Mouse (Mus musculus) embryonic facial prominence, embryonic 15.5 days (tissue): ENCODE data around the gene Adgrg7. TPM values are rescaled to one million over a fixed set of nuclear protein-coding genes. Genes with fewer than 3 reads are reported as not detected.

Experiments
- ATAC-seq: fragments of 200-750 bp; cut with Nextera tagmentation; 2 replicates; pipeline ENCODE4 v1.8.0; 2017; ENCODE audit warnings: low read depth, moderate TSS enrichment; ENCODE audit not compliant: insufficient number of reproducible peaks, low FRiP score, low TSS enrichment
- H3K27ac ChIP-seq: fragments of 300-500 bp; sonication (generic); replicated peaks from 2 replicates; pipeline ENCODE4 v1.5.1; 2015; ENCODE audit warnings: mild to moderate bottlenecking, inconsistent platforms
- H3K27me3 ChIP-seq: fragments of 300-500 bp; sonication (generic); 2 replicates; pipeline ENCODE4 v1.6.1; 2015; ENCODE audit warnings: inconsistent platforms
- H3K36me3 ChIP-seq: fragments of 300-500 bp; sonication (generic); 2 replicates; pipeline ENCODE4 v1.6.1; 2015; ENCODE audit warnings: mild to moderate bottlenecking, inconsistent platforms
- H3K4me1 ChIP-seq: fragments of 300-500 bp; sonication (generic); 2 replicates; pipeline ENCODE4 v1.6.1; 2015; ENCODE audit warnings: inconsistent platforms
- H3K4me2 ChIP-seq: fragments of 300-500 bp; sonication (generic); replicated peaks from 2 replicates; pipeline ENCODE4 v1.6.1; 2015; ENCODE audit warnings: mild to moderate bottlenecking, inconsistent platforms
- H3K4me3 ChIP-seq: fragments of 300-500 bp; sonication (generic); replicated peaks from 2 replicates; pipeline ENCODE4 v1.5.1; 2015; ENCODE audit warnings: mild to moderate bottlenecking, inconsistent platforms
- H3K9ac ChIP-seq: fragments of 300-500 bp; sonication (generic); 2 replicates; pipeline ENCODE4 v1.6.1; 2015; ENCODE audit warnings: inconsistent platforms
- H3K9me3 ChIP-seq: fragments of 300-500 bp; sonication (generic); replicated peaks from 2 replicates; pipeline ENCODE4 v1.6.1; 2016; ENCODE audit warnings: inconsistent platforms
- whole genome bisulfite sequencing: fragments of 180-500 bp; shearing (Covaris S2); methylation state at CpG from one replicate; pipeline ENCODE4 v1.1.7; 2015; 5-methylcytosine and 5-hydroxymethylcytosine counted together
- polyA plus RNA-seq: library from polyadenylated mRNA; unstranded; fragments of >200 nt; fragmentation: Nextera tagmentation; extraction: Ambion mirVana; gene quantifications from 2 replicates; pipeline ENCODE4 v1.2.1, GENCODE M21; 2015

Adgrg7 gene
- polyA plus RNA-seq, 1 experiment from 2014 or later = not detected

DNA sequence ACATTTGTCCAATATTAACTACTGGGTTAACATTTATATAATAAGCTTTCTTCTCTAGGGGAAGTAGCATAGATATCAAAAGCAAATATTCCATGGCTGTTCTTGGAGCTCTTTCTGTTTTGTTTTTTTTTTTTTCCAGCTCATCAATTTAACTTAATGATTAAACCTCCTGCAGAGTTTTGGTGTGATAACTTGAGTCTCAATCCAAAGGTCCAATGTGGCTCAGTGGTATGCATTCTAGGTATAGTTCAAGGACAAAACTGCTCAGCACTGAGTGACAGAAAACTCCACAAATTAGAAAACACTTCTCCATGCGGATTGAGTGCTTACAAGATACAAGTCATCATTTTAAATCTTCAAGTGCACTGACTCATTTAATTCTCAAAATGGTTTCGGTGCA is 9.7 kb downstream of the Adgrg7 start:
- Histone ChIP-seq H3K4me2 (no peak overlapping the region), H3K9ac (no peak overlapping the region), H3K4me3 (no peak overlapping the region), H3K9me3 (no peaks in the 10 kb centered on the region), H3K4me1 (no peaks in the 10 kb centered on the region), H3K36me3 (no peaks in the 10 kb centered on the region), H3K27ac (no peak overlapping the region), H3K27me3 (no peaks in the 10 kb centered on the region)
- ATAC-seq = no peak
- 85% methylated on average over 2 of the region's 2 CpGs for WGBS

DNA sequence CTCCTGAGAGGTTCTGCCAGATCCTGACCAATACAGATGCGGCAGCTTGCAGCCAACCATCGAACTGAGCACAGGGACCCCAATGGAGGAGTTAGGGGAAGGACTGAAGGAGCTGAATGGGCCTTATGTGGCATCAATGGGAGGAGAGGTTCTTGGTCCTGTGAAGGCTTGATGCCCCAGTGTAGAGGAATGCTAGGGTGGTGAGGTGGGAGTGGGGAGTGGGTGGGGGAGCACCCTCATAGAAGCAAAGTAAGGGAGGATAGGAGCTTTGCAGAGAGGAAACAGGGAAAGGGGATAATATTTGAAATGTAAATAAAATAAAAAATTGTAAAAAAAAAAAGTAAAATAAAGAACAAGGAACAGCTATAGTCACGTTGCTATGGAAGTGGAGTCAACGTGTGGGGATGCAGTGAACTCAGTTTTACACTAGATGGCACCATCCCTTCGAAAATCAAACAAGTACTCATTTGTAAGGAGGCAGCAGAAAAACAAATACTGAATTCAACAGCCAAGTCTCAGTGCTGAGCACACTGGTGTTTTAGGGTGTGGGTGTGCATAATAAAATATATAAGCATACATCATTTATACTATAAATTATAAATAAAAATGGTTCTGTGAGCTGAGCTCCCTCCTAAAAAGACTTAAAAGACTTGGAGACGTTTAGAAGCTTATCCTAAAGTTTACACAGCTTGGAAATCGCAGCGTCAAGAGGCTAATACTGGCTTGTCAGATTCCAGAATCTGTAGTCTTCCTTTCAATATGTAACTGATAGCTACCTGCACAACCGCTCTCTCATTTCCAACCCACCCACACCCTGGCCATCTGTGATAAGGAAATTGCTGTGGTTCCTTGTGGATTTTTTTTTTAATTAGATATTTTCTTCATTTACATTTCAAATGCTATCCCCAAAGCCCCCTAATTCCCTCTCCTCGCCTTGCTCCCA is 24.2 kb downstream of the Adgrg7 start:
- Histone ChIP-seq H3K9ac (no peak overlapping the region), H3K36me3 (no peaks in the 10 kb centered on the region), H3K4me1 (no peaks in the 10 kb centered on the region), H3K27me3 (no peaks in the 10 kb centered on the region), H3K9me3 (no peaks in the 10 kb centered on the region), H3K4me3 (no peak overlapping the region), H3K4me2 (no peak overlapping the region), H3K27ac (no peak overlapping the region)
- no peak for ATAC-seq
- 49% methylated on average over 10 of the region's 10 CpGs for WGBS

DNA sequence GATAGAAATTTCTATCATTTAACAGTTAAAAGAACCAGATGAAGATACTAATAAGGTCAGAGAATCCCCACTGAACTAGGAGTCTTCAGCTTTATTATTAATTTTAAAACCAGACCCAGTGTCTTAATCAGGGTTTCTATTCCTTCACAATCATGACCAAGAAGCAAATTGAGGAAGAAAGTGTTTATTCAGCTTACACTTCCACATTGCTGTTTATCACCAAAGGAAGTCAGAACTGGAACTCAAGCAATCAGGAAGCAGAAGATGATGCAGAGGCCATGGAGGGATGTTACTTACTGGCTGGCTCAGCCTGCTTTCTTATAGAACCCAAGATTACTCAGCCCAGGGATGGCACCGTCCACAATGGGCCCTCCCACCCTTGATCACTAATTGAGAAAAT is 66.6 kb downstream of the Adgrg7 start:
- Histone ChIP-seq H3K4me3 (no peak overlapping the region), H3K9ac (no peak overlapping the region)

DNA sequence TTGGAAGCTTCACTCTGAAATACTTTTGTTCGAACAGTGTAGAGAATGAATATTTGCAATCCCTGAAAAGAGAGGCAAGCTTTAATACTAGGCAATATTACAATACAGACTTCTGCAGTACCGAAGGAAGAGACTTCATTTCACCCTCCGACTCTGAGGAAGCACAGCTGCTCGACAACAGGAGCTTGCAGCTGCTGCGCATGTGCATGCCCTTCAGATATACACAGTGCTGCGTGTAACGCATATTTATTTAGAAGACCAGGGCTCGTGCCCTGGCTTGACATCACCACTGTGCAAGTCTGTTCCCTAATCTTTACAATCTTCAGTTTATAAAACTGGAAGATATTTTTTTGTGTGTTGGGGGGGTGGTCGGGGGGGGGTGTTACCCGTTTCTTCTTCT is 70.7 kb downstream of the Adgrg7 start:
- Histone ChIP-seq H3K27me3 (no peaks in the 10 kb centered on the region), H3K27ac (no peak overlapping the region), H3K36me3 (no peaks in the 10 kb centered on the region), H3K4me1 (no peaks in the 10 kb centered on the region), H3K9me3 (no peaks in the 10 kb centered on the region), H3K4me3 (no peak overlapping the region), H3K4me2 (no peak overlapping the region), H3K9ac (no peak overlapping the region)
- 65% methylated on average over 10 of the region's 10 CpGs for WGBS
- ATAC-seq = no peak

More for the DNA sequence above, 66.6 kb downstream of the Adgrg7 start:
- 4% methylated on average over 1 of the region's 1 CpGs for WGBS
- Histone ChIP-seq H3K27me3 (no peaks in the 10 kb centered on the region), H3K4me2 (no peak overlapping the region), H3K4me1 (no peaks in the 10 kb centered on the region), H3K36me3 (no peaks in the 10 kb centered on the region), H3K27ac (no peak overlapping the region), H3K9me3 (no peaks in the 10 kb centered on the region)
- ATAC-seq = no peak

DNA sequence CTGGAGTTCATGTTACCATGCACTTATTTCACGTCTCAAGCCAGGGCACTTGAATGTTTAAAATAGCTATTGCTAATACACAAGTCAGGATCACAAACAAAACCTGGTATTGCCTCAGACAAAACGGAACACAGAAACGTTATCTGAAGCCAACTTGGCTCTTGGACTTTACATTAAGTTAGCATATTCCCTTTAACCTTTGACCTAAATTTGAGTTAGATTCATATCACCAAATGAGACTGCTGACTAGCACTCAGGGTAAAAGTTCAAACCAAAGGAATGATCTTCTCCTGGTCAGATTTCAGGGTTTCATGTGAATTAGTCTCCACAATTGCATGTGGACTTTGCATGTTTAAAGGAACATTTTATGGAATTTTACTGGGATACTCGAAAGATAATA is 73.3 kb downstream of the Adgrg7 start:
- H3K36me3 ChIP-seq = no peaks in the 10 kb centered on the region
- H3K4me3 ChIP-seq = no peak overlapping the region
- H3K9me3 ChIP-seq = no peaks in the 10 kb centered on the region
- no peak overlapping the region for H3K27ac ChIP-seq
- no peak overlapping the region for H3K4me2 ChIP-seq
- H3K9ac ChIP-seq = no peak overlapping the region
- 53% methylated on average over 4 of the region's 4 CpGs for WGBS
- peaks cover 4% of the 10 kb centered on the region; the same call in 1 of the 2 replicates for H3K4me1 ChIP-seq
- no peaks in the 10 kb centered on the region for H3K27me3 ChIP-seq
- ATAC-seq = no peak

DNA sequence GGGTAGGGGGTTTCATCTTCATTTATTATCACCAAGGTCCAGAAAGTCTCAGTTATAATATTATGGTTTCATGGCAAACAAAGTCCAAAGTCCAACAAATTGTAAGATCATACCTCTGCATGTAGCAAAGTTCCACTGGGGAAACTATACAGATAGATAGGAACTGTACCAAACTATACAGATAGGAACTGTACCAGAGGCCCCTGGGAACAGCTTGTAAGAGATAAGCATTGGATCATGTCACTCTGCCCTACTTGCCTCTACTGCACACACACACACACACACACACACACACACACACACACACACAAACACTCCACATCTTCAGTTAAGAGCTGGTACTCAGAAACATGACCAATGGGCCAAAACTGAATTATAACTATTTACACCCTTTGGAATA is 76.6 kb downstream of the Adgrg7 start:
- Histone ChIP-seq H3K4me1 (peaks cover 15% of the 10 kb centered on the region), H3K4me3 (no peak overlapping the region), H3K9ac (no peak overlapping the region), H3K27ac (no peak overlapping the region), H3K9me3 (no peaks in the 10 kb centered on the region), H3K36me3 (no peaks in the 10 kb centered on the region), H3K27me3 (no peaks in the 10 kb centered on the region), H3K4me2 (no peak overlapping the region)
- ATAC-seq = no peak

DNA sequence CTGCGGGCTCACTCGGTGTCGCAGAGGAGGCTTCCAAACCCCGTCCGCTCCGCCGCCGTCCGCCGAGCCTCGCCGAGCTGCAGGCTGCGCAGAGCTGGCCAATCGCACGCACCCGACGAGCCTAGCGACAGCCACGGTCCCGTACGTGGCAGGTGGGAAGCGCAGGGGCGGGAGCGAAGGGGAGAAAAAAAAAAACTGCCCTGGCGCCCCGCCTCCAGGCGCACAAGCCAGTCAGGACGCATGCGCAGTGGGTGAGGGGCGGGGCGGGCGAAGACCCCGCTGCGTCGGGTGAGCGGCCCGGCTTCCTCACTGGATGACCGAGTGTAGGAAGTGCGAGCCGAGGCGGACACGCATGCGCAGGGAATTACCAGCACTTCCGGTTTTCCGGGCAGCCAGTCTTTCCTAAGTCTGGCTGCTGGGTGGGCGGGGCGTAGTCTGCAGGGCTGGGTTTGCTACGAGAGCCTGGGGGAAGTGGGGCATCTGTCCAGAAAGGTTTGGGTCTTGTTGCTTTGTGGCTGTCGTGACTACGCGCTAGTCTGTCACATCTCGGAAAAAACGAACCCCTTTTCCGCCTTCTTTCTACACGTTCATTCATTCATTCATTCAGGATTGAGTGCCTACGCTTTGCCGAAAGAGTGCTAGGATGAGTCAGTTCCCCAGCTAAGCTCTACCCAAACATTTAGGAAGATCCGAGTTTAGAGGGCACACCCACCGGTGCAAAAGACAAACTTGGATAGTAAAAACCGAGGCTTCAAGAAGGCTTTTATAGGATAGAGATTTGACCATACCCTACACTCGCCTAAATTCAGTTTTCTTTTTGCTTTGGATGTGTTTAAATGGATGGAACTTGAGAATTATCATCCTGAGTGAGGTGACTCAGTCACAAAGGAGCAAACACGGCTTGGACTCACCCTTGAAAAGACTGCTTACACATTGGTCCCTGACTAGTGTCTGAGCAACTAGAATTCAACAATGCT is 78.1 kb downstream of the Adgrg7 start, which contains the start of gene Tfg:
Gene Tfg, minus strand, starts transcription at position 227 of the 977 bp plus-strand sequence.
- peak; percentile 95 for ATAC-seq
- no peaks in the 10 kb centered on the region for H3K9me3 ChIP-seq
- H3K27ac ChIP-seq = peak within 1 kb of the TSS; percentile 96
- WGBS = under 1% methylated on average over 59 of the region's 62 CpGs
- H3K27me3 ChIP-seq = no peaks in the 10 kb centered on the region
- peak within 1 kb of the TSS; percentile 70 for H3K9ac ChIP-seq
- no peaks in the 10 kb centered on the region for H3K36me3 ChIP-seq
- peak within 1 kb of the TSS; percentile 60 for H3K4me2 ChIP-seq
- peak within 1 kb of the TSS; percentile 70 for H3K4me3 ChIP-seq
- H3K4me1 ChIP-seq = peaks cover 15% of the 10 kb centered on the region

DNA sequence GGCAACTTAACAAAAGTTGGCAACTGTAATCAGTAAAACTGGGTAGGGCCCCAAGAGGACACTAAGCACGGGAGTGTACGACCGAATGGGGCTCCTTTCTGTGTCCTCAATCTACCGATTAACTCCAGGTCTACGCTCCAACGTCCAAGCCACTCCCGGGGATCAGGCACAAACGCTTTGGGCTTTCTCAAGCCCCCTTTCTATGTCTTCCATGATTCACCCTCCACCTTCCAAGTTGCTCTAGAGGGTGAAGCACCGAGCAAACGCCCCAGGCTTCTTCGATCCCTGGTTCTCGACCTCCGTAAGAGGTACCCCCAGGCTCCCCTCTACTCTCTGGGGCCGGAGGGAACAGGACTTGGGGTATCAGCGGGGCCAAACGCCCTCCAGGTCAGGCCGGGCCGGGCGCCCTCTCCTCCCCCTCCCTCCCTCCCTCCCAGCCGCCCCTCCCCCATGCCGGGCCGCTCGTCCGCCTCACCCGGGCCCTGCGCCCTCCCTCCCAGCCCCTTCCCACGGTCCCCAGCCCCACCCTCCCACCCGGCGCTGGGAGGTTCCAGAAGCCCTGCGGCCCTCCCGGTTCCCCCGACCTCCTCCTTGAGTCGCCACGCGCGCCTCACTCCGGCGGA is 79.0 kb downstream of the Adgrg7 start:
- ATAC-seq = peak; percentile 79
- peaks cover 15% of the 10 kb centered on the region for H3K4me1 ChIP-seq
- under 1% methylated on average over 29 of the region's 38 CpGs for WGBS
- H3K27me3 ChIP-seq = no peaks in the 10 kb centered on the region
- H3K4me3 ChIP-seq = peak overlapping the region; percentile 70
- H3K27ac ChIP-seq = peak overlapping the region; percentile 96
- peak overlapping the region; percentile 53 for H3K4me2 ChIP-seq
- H3K36me3 ChIP-seq = peaks cover 6% of the 10 kb centered on the region
- no peaks in the 10 kb centered on the region for H3K9me3 ChIP-seq
- H3K9ac ChIP-seq = peak overlapping the region; percentile 70

DNA sequence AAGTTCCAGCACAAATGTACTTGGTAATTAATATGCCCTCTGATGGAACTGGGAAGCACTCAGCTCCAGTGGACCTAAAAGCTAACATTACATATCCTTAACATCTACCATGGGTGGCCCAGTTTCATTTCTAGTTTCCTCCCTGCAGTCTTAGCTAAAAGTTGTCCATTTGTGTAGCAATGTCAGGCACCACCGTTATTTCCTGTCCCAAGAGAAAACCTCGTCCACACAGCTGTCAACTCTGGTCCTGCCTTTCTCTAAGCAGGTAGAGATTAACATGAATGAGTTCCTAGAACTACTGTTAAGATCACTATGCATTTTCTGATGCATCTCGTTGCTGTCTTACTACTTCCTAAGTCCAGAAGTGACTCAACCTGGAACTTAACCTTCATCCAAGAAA is 80.0 kb downstream of the Adgrg7 start:
- H3K4me2 ChIP-seq = peak overlapping the region; percentile 53
- no peak overlapping the region for H3K27ac ChIP-seq
- WGBS = 59% methylated on average over 3 of the region's 3 CpGs
- no peaks in the 10 kb centered on the region for H3K9me3 ChIP-seq
- H3K36me3 ChIP-seq = peaks cover 15% of the 10 kb centered on the region
- ATAC-seq = no peak
- H3K4me3 ChIP-seq = peak overlapping the region; percentile 70
- H3K9ac ChIP-seq = no peak overlapping the region
- H3K27me3 ChIP-seq = no peaks in the 10 kb centered on the region
- peaks cover 15% of the 10 kb centered on the region for H3K4me1 ChIP-seq

DNA sequence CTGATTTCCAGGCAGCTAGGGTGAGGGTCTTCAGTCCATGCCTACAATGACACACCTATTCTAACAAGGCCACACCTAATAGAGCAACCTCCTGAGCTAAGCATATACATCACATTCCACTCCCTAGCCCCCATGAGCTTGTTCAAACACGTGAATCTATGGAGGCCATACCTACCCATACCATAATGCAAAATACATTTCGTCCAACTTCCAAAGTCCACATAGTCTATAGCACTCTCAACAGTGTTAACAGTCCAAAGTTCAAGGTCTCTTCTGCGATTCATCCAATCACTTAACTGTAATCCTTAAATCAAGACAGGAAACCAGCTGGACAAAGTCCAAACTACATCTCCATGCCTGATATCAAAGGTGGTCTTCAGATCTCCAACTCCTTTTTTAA is 85.6 kb downstream of the Adgrg7 start:
- Histone ChIP-seq H3K9me3 (no peaks in the 10 kb centered on the region), H3K27me3 (no peaks in the 10 kb centered on the region), H3K4me3 (no peak overlapping the region), H3K9ac (no peak overlapping the region), H3K4me2 (no peak overlapping the region), H3K27ac (no peak overlapping the region), H3K4me1 (no peaks in the 10 kb centered on the region; the same call in 1 of the 2 replicates), H3K36me3 (peaks cover 47% of the 10 kb centered on the region)
- ATAC-seq = no peak
- WGBS = 87% methylated on average over 3 of the region's 3 CpGs

DNA sequence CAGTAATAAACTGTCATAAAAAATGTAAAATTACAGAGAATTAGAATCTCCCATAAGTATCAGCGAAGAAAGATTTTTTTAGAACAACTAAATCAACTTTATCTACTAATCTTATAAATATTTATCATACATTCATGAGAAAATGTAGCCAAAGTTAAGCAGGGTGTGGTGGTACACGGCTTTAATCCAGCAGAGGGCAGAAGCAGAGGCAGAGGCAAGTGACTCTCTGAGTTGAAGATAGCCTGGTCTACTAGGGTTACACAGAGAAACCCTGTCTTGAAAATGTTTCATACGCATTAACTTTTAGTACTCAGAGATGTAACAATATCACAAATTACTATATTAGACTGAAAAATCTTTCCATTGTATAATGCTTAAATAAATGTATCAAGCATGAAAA is 89.9 kb downstream of the Adgrg7 start:
- Histone ChIP-seq H3K4me3 (no peak overlapping the region), H3K4me2 (no peak overlapping the region), H3K9me3 (no peaks in the 10 kb centered on the region), H3K9ac (no peak overlapping the region), H3K4me1 (no peaks in the 10 kb centered on the region), H3K27me3 (no peaks in the 10 kb centered on the region), H3K27ac (no peak overlapping the region), H3K36me3 (peaks cover 43% of the 10 kb centered on the region)
- no peak for ATAC-seq
- WGBS = 90% methylated on average over 3 of the region's 3 CpGs
